Mouse (Mus musculus) lung, adult 2 months (tissue): ENCODE results near the gene Cacna1f. TPM values are rescaled to one million over a fixed set of nuclear protein-coding genes. Genes with fewer than 3 reads are reported as not detected.

Experiments used
- DNase-seq: peaks from one replicate; pipeline ENCODE4 v3.0.0; 2022
- H3K4me1 ChIP-seq: fragments of 200-500 bp; 2 replicates; pipeline ENCODE4 v1.6.1; 2011; ENCODE audit warnings: low read length; ENCODE audit not compliant: control insufficient read depth, insufficient read depth
- H3K4me3 ChIP-seq: fragments of 200-500 bp; replicated peaks from 2 replicates; pipeline ENCODE3; 2011; ENCODE audit warnings: low read depth, mild to moderate bottlenecking, control low read depth, low read length; ENCODE audit errors: extremely low read depth
- CTCF ChIP-seq: fragments of 200-500 bp; IDR thresholded peaks from 2 replicates; pipeline ENCODE4 v1.5.1; 2011; ENCODE audit warnings: mild to moderate bottlenecking, low read length, control low read depth; ENCODE audit not compliant: insufficient read depth
- POLR2A ChIP-seq: fragments of 200-500 bp; IDR thresholded peaks from 2 replicates; pipeline ENCODE4 v1.6.1; 2011; ENCODE audit warnings: low read depth, mild to moderate bottlenecking, control low read depth, low read length, borderline replicate concordance; ENCODE audit errors: extremely low read depth
- WGBS: fragments of 180-500 bp; shearing (Covaris S2); methylation state at CpG from one replicate; pipeline ENCODE4 v1.1.7; 2018; 5-methylcytosine and 5-hydroxymethylcytosine counted together
- polyA plus RNA-seq: library from polyadenylated mRNA; depleted of rRNA; stranded (reverse); fragments of >200 nt; gene quantifications from 2 replicates; pipeline ENCODE4 v1.2.3, GENCODE M21; 2012; rRNA removed

Cacna1f gene
- polyA plus RNA-seq, 1 experiment, result 0.11 TPM

GRCm38 (mm10) chrX:7670390-7670881, 63.6 kb downstream of the Cacna1f start:
- no peak for TF ChIP-seq CTCF
- no peak for TF ChIP-seq POLR2A
- DNase-seq, result peak; percentile 79
- H3K4me3 ChIP-seq, result peak overlapping the region; percentile 87
- WGBS, result 29% methylated on average over 19 of the region's 19 CpGs
- H3K4me1 ChIP-seq, result no peaks in the 10 kb centered on the region; the same call in 1 of the 2 replicates

GRCm38 (mm10) chrX:7670921-7671623, 64.2 kb downstream of the Cacna1f start, which contains the start of gene Plp2:
Plp2 (minus strand) TSS chrX:7671390.
- Histone ChIP-seq H3K4me1 (no peaks in the 10 kb centered on the region; the same call in 1 of the 2 replicates), H3K4me3 (peak within 1 kb of the TSS; percentile 87)
- DNase-seq, result peak; percentile 58
- no peak for TF ChIP-seq CTCF
- no peak for TF ChIP-seq POLR2A
- 28% methylated on average over 36 of the region's 36 CpGs for WGBS

GRCm38 (mm10) chrX:7672739-7673138, 65.9 kb downstream of the Cacna1f start:
- no peak overlapping the region for H3K4me3 ChIP-seq
- 51% methylated on average over 6 of the region's 6 CpGs for WGBS
- DNase-seq, result no peak
- TF ChIP-seq CTCF (no peak), POLR2A (no peak)
- H3K4me1 ChIP-seq, result no peaks in the 10 kb centered on the region; the same call in 1 of the 2 replicates

- WGBS, result 44% methylated on average over 12 of the region's 12 CpGs
- Histone ChIP-seq H3K4me1 (no peaks in the 10 kb centered on the region; the same call in 1 of the 2 replicates), H3K4me3 (no peak overlapping the region)
- TF ChIP-seq CTCF (no peak), POLR2A (no peak)
- peak; percentile 23 for DNase-seq
Measured at GRCm38 (mm10) chrX:7673578-7674281, 66.8 kb downstream of the Cacna1f start.

GRCm38 (mm10) chrX:7674284-7675000, 67.6 kb downstream of the Cacna1f start:
- 45% methylated on average over 28 of the region's 28 CpGs for WGBS
- no peaks in the 10 kb centered on the region; the same call in 1 of the 2 replicates for H3K4me1 ChIP-seq
- DNase-seq, result no peak
- H3K4me3 ChIP-seq, result no peak overlapping the region
- no peak for TF ChIP-seq CTCF
- TF ChIP-seq POLR2A, result no peak

- peak overlapping the region; percentile 23 for H3K4me3 ChIP-seq
- 39% methylated on average over 10 of the region's 10 CpGs for WGBS
- no peaks in the 10 kb centered on the region; the same call in 1 of the 2 replicates for H3K4me1 ChIP-seq
- TF ChIP-seq CTCF (no peak), POLR2A (no peak)
- no peak for DNase-seq
Measured at GRCm38 (mm10) chrX:7675001-7675380, 68.1 kb downstream of the Cacna1f start.

GRCm38 (mm10) chrX:7678986-7679385, 72.1 kb downstream of the Cacna1f start:
- H3K4me3 ChIP-seq, result no peak overlapping the region
- no peak for DNase-seq
- no peaks in the 10 kb centered on the region for H3K4me1 ChIP-seq
- no peak for TF ChIP-seq CTCF
- no peak for TF ChIP-seq POLR2A
- WGBS, result 33% methylated on average over 3 of the region's 3 CpGs

GRCm38 (mm10) chrX:7679405-7680056, 72.6 kb downstream of the Cacna1f start:
- TF ChIP-seq POLR2A (peak; percentile 31; the same call in 1 of the 2 replicates), CTCF (no peak)
- peak; percentile 83 for DNase-seq
- Histone ChIP-seq H3K4me1 (no peaks in the 10 kb centered on the region), H3K4me3 (peak overlapping the region; percentile 41)
- 22% methylated on average over 27 of the region's 27 CpGs for WGBS

- WGBS, result 31% methylated on average over 12 of the region's 12 CpGs
- TF ChIP-seq CTCF (no peak), POLR2A (no peak)
- DNase-seq, result no peak
- Histone ChIP-seq H3K4me1 (no peaks in the 10 kb centered on the region), H3K4me3 (peak overlapping the region; percentile 41)
Measured at GRCm38 (mm10) chrX:7680057-7680412, 73.2 kb downstream of the Cacna1f start.

- H3K4me1 ChIP-seq, result no peaks in the 10 kb centered on the region
- peak within 1 kb of the TSS; percentile 41 for H3K4me3 ChIP-seq
- peak; percentile 41 for DNase-seq
- TF ChIP-seq CTCF, result no peak
- no peak for TF ChIP-seq POLR2A
- 54% methylated on average over 14 of the region's 14 CpGs for WGBS
Measured at GRCm38 (mm10) chrX:7680864-7681263, 74.0 kb downstream of the Cacna1f start, which contains the start of gene Magix. Magix (minus strand) TSS chrX:7681251.

Other genes with a start within 250 kb of the Cacna1f start
- 1.2 and 1.4 TPM in 2 replicates for gene Usp27x, start 231.3 kb upstream of the Cacna1f start, polyA plus RNA-seq
- 0.37 and 0.59 TPM in 2 replicates for gene Foxp3, start 33.4 kb upstream of the Cacna1f start, polyA plus RNA-seq
- gene Ppp1r3f, start 32.8 kb upstream of the Cacna1f start, polyA plus RNA-seq, result 3.5 and 4.2 TPM in 2 replicates
- gene Ccdc22, start 1.6 kb upstream of the Cacna1f start, polyA plus RNA-seq, result 14.5 and 15.6 TPM in 2 replicates
- 3.7 and 5.8 TPM in 2 replicates for gene Syp, start 31.4 kb downstream of the Cacna1f start, polyA plus RNA-seq
- gene Prickle3, start 50.2 kb downstream of the Cacna1f start, polyA plus RNA-seq, result 21.7 and 25.0 TPM in 2 replicates
- gene Plp2, start 64.3 kb downstream of the Cacna1f start, polyA plus RNA-seq, result 208 and 264 TPM in 2 replicates
- gene Magix, start 74.2 kb downstream of the Cacna1f start, polyA plus RNA-seq, result 12.3 and 17.2 TPM in 2 replicates
- 8.4 and 9.4 TPM in 2 replicates for gene Gpkow, start 90.0 kb downstream of the Cacna1f start, polyA plus RNA-seq
- gene Wdr45, start 107.2 kb downstream of the Cacna1f start, polyA plus RNA-seq, result 83.4 and 128 TPM in 2 replicates
- 1.7 and 2.7 TPM in 2 replicates for gene Gm45208, start 115.2 kb downstream of the Cacna1f start, polyA plus RNA-seq
- gene Praf2, start 121.4 kb downstream of the Cacna1f start, polyA plus RNA-seq, result 41.0 and 46.2 TPM in 2 replicates
- 33.9 and 34.5 TPM in 2 replicates for gene Ccdc120, start 143.8 kb downstream of the Cacna1f start, polyA plus RNA-seq
- 28.8 and 31.8 TPM in 2 replicates for gene Tfe3, start 155.5 kb downstream of the Cacna1f start, polyA plus RNA-seq
- 19.0 and 32.4 TPM in 2 replicates for gene Gripap1, start 182.7 kb downstream of the Cacna1f start, polyA plus RNA-seq
- 0.84 and 1.0 TPM in 2 replicates for gene Kcnd1, start 215.2 kb downstream of the Cacna1f start, polyA plus RNA-seq
- 31.0 and 43.3 TPM in 2 replicates for gene Otud5, start 234.3 kb downstream of the Cacna1f start, polyA plus RNA-seq